Mouse (Mus musculus) stomach, embryonic 16.5 days (tissue): ENCODE measurements around the gene Slc41a3. TPM values are rescaled to one million over a fixed set of nuclear protein-coding genes. Genes with fewer than 3 reads are reported as not detected.

Source experiments
- ATAC-seq: fragments of 200-750 bp; cut with Nextera tagmentation; 2 replicates; pipeline ENCODE4 v1.8.0; 2017; ENCODE audit warnings: moderate number of reproducible peaks, moderate TSS enrichment; ENCODE audit not compliant: insufficient read depth, low FRiP score
- H3K27ac ChIP-seq: fragments of 300-500 bp; sonication (generic); 2 replicates; pipeline ENCODE4 v1.5.1; 2014; ENCODE audit warnings: low read length
- H3K27me3 ChIP-seq: fragments of 300-500 bp; sonication (generic); 2 replicates; pipeline ENCODE4 v1.6.1; 2014; ENCODE audit warnings: low read length, control low read depth, mixed read lengths; ENCODE audit not compliant: control insufficient read depth, insufficient read depth
- H3K36me3 ChIP-seq: fragments of 300-500 bp; sonication (generic); 2 replicates; pipeline ENCODE4 v1.6.1; 2014; ENCODE audit warnings: low read length; ENCODE audit not compliant: control insufficient read depth, insufficient read depth
- H3K4me1 ChIP-seq: fragments of 300-500 bp; sonication (generic); 2 replicates; pipeline ENCODE4 v1.6.1; 2014; ENCODE audit warnings: low read length, control low read depth, mixed read lengths; ENCODE audit not compliant: control insufficient read depth, insufficient read depth
- H3K4me2 ChIP-seq: fragments of 300-500 bp; sonication (generic); 2 replicates; pipeline ENCODE4 v1.6.1; 2014; ENCODE audit warnings: low read depth, low read length, mixed read lengths
- H3K4me3 ChIP-seq: fragments of 300-500 bp; sonication (generic); replicated peaks from 2 replicates; pipeline ENCODE4 v1.5.1; 2014; ENCODE audit warnings: mild to moderate bottlenecking, low read length
- H3K9ac ChIP-seq: fragments of 300-500 bp; sonication (generic); 2 replicates; pipeline ENCODE4 v1.6.1; 2014; ENCODE audit warnings: low read length
- H3K9me3 ChIP-seq: fragments of 300-500 bp; sonication (generic); replicated peaks from 2 replicates; pipeline ENCODE4 v1.6.1; 2016; ENCODE audit warnings: low read length, control low read depth; ENCODE audit not compliant: control insufficient read depth
- WGBS: fragments of 180-500 bp; shearing (Covaris S2); extraction: QIAGEN DNeasy Blood & Tissue Kit; methylation state at CpG from one replicate; pipeline ENCODE4 v1.1.7; 2014; 5-methylcytosine and 5-hydroxymethylcytosine counted together
- polyA plus RNA-seq: library from polyadenylated mRNA; unstranded; fragments of >200 nt; fragmentation: Nextera tagmentation; extraction: Ambion mirVana; gene quantifications from 2 replicates; pipeline ENCODE4 v1.2.1, GENCODE M21; 2015

Slc41a3 gene
- polyA plus RNA-seq, 1 experiment from 2014 or later = 8.5 TPM

DNA sequence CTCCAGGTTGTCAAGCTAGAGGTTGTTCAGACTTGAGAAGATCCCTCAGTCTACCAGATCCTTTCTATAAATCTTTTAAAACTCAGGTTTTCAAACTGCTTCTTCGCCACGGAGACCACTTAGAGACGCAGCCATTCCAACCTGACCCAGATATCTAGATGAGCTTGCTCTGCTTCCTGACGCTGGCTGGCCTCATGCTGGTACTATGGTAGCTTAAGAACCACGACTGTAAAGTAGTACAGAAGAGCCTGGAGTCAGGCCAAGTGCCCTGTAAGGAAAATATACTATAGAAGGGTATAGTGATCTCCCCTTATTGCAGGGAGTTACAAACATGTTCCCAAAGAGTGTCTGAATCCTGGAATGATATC, 757 bp downstream of the Slc41a3 start:
- WGBS = 17% methylated on average over 5 of the region's 5 CpGs
- peak overlapping the region; percentile 76 for H3K9ac ChIP-seq
- no peaks in the 10 kb centered on the region for H3K36me3 ChIP-seq
- peak overlapping the region; percentile 48; the same call in 1 of the 2 replicates for H3K27ac ChIP-seq
- peak overlapping the region; percentile 62 for H3K4me3 ChIP-seq
- ATAC-seq = no peak
- no peaks in the 10 kb centered on the region for H3K27me3 ChIP-seq
- H3K4me1 ChIP-seq = peaks cover 8% of the 10 kb centered on the region; the same call in 1 of the 2 replicates
- no peaks in the 10 kb centered on the region for H3K9me3 ChIP-seq
- H3K4me2 ChIP-seq = peak overlapping the region; percentile 71

DNA sequence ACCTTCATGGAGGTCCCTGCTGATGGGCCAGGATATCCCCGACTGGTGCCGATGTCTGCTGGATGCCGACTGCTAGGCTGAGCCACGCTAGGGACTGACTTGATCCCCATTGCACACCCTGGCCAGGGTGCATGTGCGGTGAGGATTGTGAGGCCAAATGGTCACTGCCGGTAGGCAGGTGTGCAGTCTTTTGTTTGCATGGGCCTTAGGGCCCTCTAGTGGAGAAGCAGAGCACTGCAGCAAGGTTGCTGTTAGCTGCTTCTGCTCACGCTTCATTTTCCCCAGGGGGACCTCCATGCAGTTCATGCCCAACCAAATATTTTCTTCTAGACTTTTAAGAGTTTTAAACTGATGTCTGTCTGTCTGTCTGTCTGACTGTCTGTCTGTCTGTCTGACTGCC, 2.0 kb downstream of the Slc41a3 start:
- Histone ChIP-seq H3K27ac (no peak overlapping the region), H3K4me2 (no peak overlapping the region)
- ATAC-seq = no peak

DNA sequence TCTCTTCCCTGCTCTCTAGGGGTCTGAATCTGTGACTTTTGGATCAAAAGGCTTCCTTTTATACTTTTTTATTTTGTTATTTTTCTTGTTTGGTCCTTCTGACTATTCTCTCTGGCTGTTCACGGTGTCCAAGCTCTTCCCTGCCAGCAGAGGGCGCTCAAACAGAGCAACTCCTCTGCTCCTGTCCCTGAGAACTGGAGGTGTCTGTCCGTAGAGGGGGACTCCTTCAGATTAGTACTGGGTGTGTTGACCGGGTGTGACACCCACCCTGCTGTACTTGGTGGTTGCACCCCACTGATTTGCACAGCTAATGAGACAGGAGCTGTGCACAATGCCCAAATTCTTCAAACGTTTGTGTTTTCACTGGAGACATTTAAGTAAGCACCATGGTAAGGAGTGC, 2.7 kb downstream of the Slc41a3 start:
- Histone ChIP-seq H3K36me3 (no peaks in the 10 kb centered on the region), H3K4me1 (peaks cover 8% of the 10 kb centered on the region; the same call in 1 of the 2 replicates), H3K27me3 (no peaks in the 10 kb centered on the region), H3K9me3 (no peaks in the 10 kb centered on the region), H3K4me2 (no peak overlapping the region), H3K9ac (no peak overlapping the region), H3K4me3 (no peak overlapping the region), H3K27ac (no peak overlapping the region)
- WGBS = 14% methylated on average over 5 of the region's 5 CpGs
- no peak for ATAC-seq

More for the DNA sequence above, 2.0 kb downstream of the Slc41a3 start:
- H3K27me3 ChIP-seq = no peaks in the 10 kb centered on the region
- H3K9me3 ChIP-seq = no peaks in the 10 kb centered on the region
- no peak overlapping the region for H3K9ac ChIP-seq
- no peak overlapping the region for H3K4me3 ChIP-seq
- 28% methylated on average over 7 of the region's 7 CpGs for WGBS
- no peaks in the 10 kb centered on the region for H3K36me3 ChIP-seq
- peaks cover 8% of the 10 kb centered on the region; the same call in 1 of the 2 replicates for H3K4me1 ChIP-seq

DNA sequence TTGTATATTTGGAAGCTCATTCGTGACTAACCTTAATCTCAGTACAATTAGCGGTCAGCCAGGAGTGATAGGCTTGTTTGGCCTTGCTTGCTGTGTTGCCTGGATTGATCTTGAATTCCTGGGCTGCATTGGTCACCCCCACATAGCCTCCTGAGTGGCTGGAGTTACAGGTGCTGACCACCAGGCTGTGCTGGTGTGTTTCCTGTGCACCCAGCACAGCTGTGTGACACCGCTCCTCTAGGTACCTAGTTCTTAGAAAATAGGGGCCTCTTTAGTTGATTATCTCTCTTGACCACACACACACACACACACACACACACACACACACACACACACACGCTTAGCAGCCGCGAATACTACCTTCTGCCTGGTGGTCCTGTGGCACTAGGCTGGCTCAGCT, 3.7 kb downstream of the Slc41a3 start:
- no peaks in the 10 kb centered on the region for H3K9me3 ChIP-seq
- H3K9ac ChIP-seq = no peak overlapping the region
- H3K4me2 ChIP-seq = no peak overlapping the region
- no peaks in the 10 kb centered on the region for H3K27me3 ChIP-seq
- H3K4me1 ChIP-seq = peaks cover 8% of the 10 kb centered on the region; the same call in 1 of the 2 replicates
- 48% methylated on average over 6 of the region's 6 CpGs for WGBS
- H3K36me3 ChIP-seq = no peaks in the 10 kb centered on the region
- no peak overlapping the region for H3K4me3 ChIP-seq
- no peak for ATAC-seq
- no peak overlapping the region for H3K27ac ChIP-seq

DNA sequence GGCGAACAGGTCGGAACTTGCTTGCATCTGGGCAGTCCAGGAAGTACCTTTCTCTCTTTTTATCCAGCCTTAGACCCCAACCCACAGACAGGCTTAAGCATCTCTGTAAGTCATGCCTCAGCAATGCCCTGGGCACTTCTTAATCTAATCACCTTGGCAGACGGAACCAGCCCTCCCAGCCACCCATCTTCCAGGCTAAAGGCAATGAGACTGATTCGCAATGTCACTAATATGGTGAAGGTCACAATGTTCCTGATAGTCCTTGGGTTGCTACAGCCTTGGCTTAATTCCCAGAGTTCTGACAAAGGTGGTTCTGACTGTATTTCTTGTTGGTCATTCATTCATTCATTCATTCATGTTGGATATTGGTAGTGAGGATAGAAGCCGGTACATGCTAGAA, 5.7 kb downstream of the Slc41a3 start:
- no peak overlapping the region for H3K4me3 ChIP-seq
- H3K36me3 ChIP-seq = no peaks in the 10 kb centered on the region
- H3K4me1 ChIP-seq = 0 out of 2 replicates have a peak, but pooled peaks cover 3% of the 10 kb centered on the region
- H3K4me2 ChIP-seq = no peak overlapping the region
- WGBS = 89% methylated on average over 5 of the region's 5 CpGs
- H3K27me3 ChIP-seq = no peaks in the 10 kb centered on the region
- no peak overlapping the region for H3K9ac ChIP-seq
- no peak overlapping the region for H3K27ac ChIP-seq
- H3K9me3 ChIP-seq = no peaks in the 10 kb centered on the region
- no peak for ATAC-seq

DNA sequence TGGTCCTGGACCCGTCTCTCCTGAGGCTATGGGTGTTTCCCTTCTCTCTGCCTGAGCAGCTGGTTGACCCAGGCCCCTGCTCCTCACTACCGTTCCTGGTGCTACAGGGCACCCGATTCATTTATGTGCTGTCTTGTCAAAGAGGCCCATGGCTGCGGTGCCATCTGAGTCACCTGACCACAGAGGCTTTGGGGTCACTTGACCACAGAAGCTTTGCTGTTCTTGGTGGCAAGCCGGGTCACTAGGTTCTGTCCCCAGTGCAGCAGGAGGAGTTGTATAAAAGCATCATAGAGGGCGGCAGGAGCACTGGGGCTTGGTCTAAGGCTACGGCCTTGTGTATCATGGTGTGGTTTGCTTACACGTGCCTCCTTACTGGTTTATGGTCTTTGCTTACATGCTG, 8.8 kb downstream of the Slc41a3 start:
- 77% methylated on average over 8 of the region's 8 CpGs for WGBS
- no peak for ATAC-seq
- no peaks in the 10 kb centered on the region for H3K4me1 ChIP-seq

DNA sequence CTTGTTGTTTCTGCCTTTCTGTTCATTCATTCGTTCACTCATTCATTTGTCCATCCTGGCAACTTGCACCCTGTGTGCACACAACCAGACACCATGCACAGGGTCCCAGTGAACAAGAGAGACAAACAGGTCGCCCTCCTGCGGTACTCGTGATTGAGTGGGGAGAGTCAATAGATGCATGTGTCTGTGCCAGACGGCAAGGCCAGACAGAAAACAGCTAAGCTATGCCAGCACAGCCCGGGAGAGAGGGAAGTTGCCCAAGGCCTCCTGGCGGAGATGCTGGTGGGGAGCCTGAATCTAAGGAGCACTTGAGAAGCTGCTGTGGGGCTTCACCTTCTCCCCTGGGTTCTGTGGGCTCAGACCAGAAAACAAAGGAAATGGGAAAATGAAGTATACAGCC, 10.8 kb downstream of the Slc41a3 start:
- no peak overlapping the region for H3K4me2 ChIP-seq
- H3K4me3 ChIP-seq = no peak overlapping the region
- WGBS = 79% methylated on average over 7 of the region's 7 CpGs
- peaks cover 7% of the 10 kb centered on the region; the same call in 1 of the 2 replicates for H3K4me1 ChIP-seq
- H3K9me3 ChIP-seq = no peaks in the 10 kb centered on the region
- H3K27me3 ChIP-seq = no peaks in the 10 kb centered on the region
- no peaks in the 10 kb centered on the region for H3K36me3 ChIP-seq
- H3K9ac ChIP-seq = no peak overlapping the region
- no peak overlapping the region for H3K27ac ChIP-seq
- ATAC-seq = no peak

More for the DNA sequence above, 8.8 kb downstream of the Slc41a3 start:
- Histone ChIP-seq H3K4me3 (no peak overlapping the region), H3K9ac (no peak overlapping the region), H3K27me3 (no peaks in the 10 kb centered on the region), H3K36me3 (no peaks in the 10 kb centered on the region), H3K27ac (no peak overlapping the region), H3K9me3 (no peaks in the 10 kb centered on the region), H3K4me2 (no peak overlapping the region)

DNA sequence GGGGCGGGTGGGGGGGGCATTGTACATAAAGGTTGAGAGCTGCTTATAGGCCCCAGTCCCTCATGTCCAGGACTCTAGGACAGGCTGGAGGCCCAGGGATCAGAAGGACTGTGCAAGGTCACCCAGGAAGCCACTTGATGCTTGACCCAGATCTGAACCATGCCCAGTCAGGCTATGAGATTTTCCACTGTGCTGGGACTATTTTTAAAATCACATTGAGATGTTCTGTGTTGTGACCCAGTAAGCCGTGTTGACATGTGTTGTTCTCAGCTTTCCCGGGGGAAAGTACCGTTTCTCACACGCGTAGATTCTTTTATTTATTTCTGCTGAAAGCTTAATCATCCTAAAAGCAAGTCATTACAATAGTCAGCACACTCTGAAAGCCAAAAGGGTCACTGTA, 11.5 kb downstream of the Slc41a3 start:
- no peak overlapping the region for H3K4me2 ChIP-seq
- H3K4me3 ChIP-seq = no peak overlapping the region

DNA sequence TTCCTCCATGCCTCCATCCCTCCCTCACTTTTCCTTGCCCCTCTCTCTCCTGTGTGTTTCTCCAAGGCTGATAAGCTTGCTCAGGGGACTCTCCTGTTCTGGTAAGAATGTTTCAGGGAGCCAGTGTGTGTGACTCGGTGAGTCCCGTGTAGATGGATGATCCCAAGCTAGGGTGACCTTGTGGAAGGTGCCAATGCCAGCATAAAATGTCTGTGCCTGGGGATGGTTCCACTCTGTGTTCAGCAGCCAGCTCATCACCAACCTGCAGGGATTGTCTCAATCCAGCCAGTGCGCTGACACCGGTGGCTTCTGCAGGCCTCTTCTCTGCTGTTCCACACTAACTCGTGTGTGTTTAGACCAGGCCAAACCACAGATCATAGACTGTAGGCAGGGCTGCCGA, 12.0 kb downstream of the Slc41a3 start:
- H3K36me3 ChIP-seq = no peaks in the 10 kb centered on the region
- peaks cover 15% of the 10 kb centered on the region for H3K4me1 ChIP-seq
- H3K27me3 ChIP-seq = no peaks in the 10 kb centered on the region
- no peak overlapping the region for H3K4me2 ChIP-seq
- H3K27ac ChIP-seq = no peak overlapping the region
- no peak overlapping the region for H3K4me3 ChIP-seq
- H3K9me3 ChIP-seq = no peaks in the 10 kb centered on the region
- H3K9ac ChIP-seq = no peak overlapping the region
- ATAC-seq = no peak
- 81% methylated on average over 6 of the region's 6 CpGs for WGBS

More for the DNA sequence above, 11.5 kb downstream of the Slc41a3 start:
- no peaks in the 10 kb centered on the region for H3K27me3 ChIP-seq
- H3K36me3 ChIP-seq = no peaks in the 10 kb centered on the region
- peaks cover 10% of the 10 kb centered on the region for H3K4me1 ChIP-seq
- H3K27ac ChIP-seq = no peak overlapping the region
- WGBS = 72% methylated on average over 6 of the region's 6 CpGs
- ATAC-seq = no peak
- no peak overlapping the region for H3K9ac ChIP-seq
- H3K9me3 ChIP-seq = no peaks in the 10 kb centered on the region

DNA sequence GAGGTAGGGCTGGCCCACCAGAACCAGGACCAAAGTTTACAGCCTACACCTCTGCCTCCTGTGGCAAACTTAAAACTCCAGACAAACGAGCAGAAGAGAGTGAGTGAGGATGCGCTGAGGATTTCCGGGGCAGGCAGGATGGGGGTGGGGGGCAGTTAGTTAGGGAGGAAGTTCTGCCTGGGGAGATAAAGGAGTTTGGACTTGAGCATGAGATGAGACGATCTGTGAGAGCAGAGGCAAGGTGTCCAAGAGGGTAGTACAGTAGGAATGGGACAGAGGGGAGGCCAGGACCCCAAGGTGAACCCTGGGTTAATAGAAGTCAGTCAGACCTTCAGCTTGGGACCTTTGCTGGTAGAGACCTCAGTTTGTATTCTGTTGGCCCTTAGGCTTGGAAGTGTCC, 13.7 kb downstream of the Slc41a3 start:
- Histone ChIP-seq H3K4me3 (no peak overlapping the region), H3K9me3 (no peaks in the 10 kb centered on the region), H3K9ac (peak overlapping the region; percentile 7; the same call in 1 of the 2 replicates), H3K27me3 (no peaks in the 10 kb centered on the region), H3K4me1 (peaks cover 27% of the 10 kb centered on the region), H3K36me3 (no peaks in the 10 kb centered on the region), H3K4me2 (no peak overlapping the region), H3K27ac (no peak overlapping the region)
- ATAC-seq = no peak
- WGBS = 68% methylated on average over 4 of the region's 4 CpGs
